27 mouse cellular contexts compared by ENCODE assay signal in genomic region chr2:131225178-131225577, GRCm38 (mm10). TPM values are rescaled to one million over a fixed set of nuclear protein-coding genes. Genes with fewer than 3 reads are reported as not detected.
DNase-seq lines count a peak whose midpoint lies in the region; ATAC-seq lines count a peak whose summit lies in the region.
"Had no signal": no experiment of that assay in that cellular context is flagged by ENCODE, and none has a peak within 500 bp of the region (broad histone marks: within the 10 kb centered on the region; RNA-seq: fewer than 3 reads in every experiment).

No protein-coding gene starts in this region.

- H3K27ac ChIP-seq in kidney, embryonic 14.5 days (ENCODE audit: low read depth, low read length) = no peak overlapping the region
- peak overlapping the region; percentile 43; the same call in 1 of the 2 replicates for H3K27ac ChIP-seq in liver, embryonic 16.5 days (ENCODE audit: low read length)
- no peak overlapping the region for H3K27ac ChIP-seq in forebrain, embryonic 11.5 days (ENCODE audit: low read depth, low read length)
- H3K27ac ChIP-seq: forebrain, embryonic 15.5 days; hindbrain, embryonic 15.5 days; limb, embryonic 15.5 days; midbrain, embryonic 10.5 days; neural tube, embryonic 13.5 days had no signal

- no peaks in the 10 kb centered on the region for H3K27me3 ChIP-seq in kidney, embryonic 14.5 days (ENCODE audit: control insufficient read depth, insufficient read depth, low read length)
- no peaks in the 10 kb centered on the region for H3K27me3 ChIP-seq in liver, embryonic 16.5 days (ENCODE audit: control insufficient read depth, insufficient read depth, low read depth, low read length)
- no peaks in the 10 kb centered on the region for H3K27me3 ChIP-seq in forebrain, embryonic 11.5 days (ENCODE audit: control insufficient read depth, insufficient read depth, low read length)
- H3K27me3 ChIP-seq: forebrain, embryonic 15.5 days; hindbrain, embryonic 15.5 days; limb, embryonic 15.5 days; neural tube, embryonic 13.5 days had no signal

- no peak overlapping the region for H3K4me3 ChIP-seq in kidney, embryonic 14.5 days (ENCODE audit: low read length)
- H3K4me3 ChIP-seq in liver, embryonic 16.5 days (ENCODE audit: low read depth, low read length) = no peak overlapping the region
- no peak overlapping the region for H3K4me3 ChIP-seq in forebrain, embryonic 11.5 days (ENCODE audit: low read depth, low read length)
- H3K4me3 ChIP-seq: forebrain, embryonic 15.5 days; hindbrain, embryonic 15.5 days; limb, embryonic 15.5 days; midbrain, embryonic 10.5 days; myocyte; neural tube, embryonic 13.5 days had no signal

- peak; percentile 67 for ATAC-seq in kidney, embryonic 14.5 days (ENCODE audit: low FRiP score, low TSS enrichment)
- ATAC-seq in liver, embryonic 16.5 days (ENCODE audit: low read depth) = no peak
- no peak for ATAC-seq in forebrain, embryonic 11.5 days (replicated peaks; ENCODE audit: low FRiP score)
- ATAC-seq: activated CD4-positive, CD25-positive, alpha-beta regulatory T cell, adult 4 months; forebrain, embryonic 15.5 days; intestine, embryonic 16.5 days; midbrain, embryonic 16.5 days had no signal

- peak; percentile 58 for DNase-seq in kidney, adult 18-20 months
- DNase-seq in kidney, postnatal 25 days = peak; percentile 68 to 91
- no peak for DNase-seq in adrenal gland, postnatal 36 days
- no peak for DNase-seq in forebrain, embryonic 11.5 days (ENCODE audit: low spot score)
- no peak for DNase-seq in Muller cell, postnatal 12 days (ENCODE audit: inconsistent ontology term)
- DNase-seq: adrenal gland, adult 8-10 months; cerebellum, adult 18-20 months; cerebellum, postnatal 25 days; embryo, embryonic 11 days; gastrocnemius, postnatal 10 days; layer of hippocampus, adult 9-11 months; left cerebral cortex, postnatal 4 days; retina, postnatal 1 day; right cerebral cortex, postnatal 25 days; thymus, postnatal 14 days had no signal

- H3K36me3 ChIP-seq in kidney, embryonic 14.5 days (ENCODE audit: control insufficient read depth, insufficient read depth, low read length) = no peaks in the 10 kb centered on the region
- H3K36me3 ChIP-seq in liver, embryonic 16.5 days (ENCODE audit: control insufficient read depth, insufficient read depth) = no peaks in the 10 kb centered on the region
- H3K36me3 ChIP-seq in forebrain, embryonic 11.5 days (ENCODE audit: control insufficient read depth, insufficient read depth, low read length) = no peaks in the 10 kb centered on the region
- H3K36me3 ChIP-seq: forebrain, embryonic 15.5 days; hindbrain, embryonic 15.5 days; limb, embryonic 15.5 days; midbrain, embryonic 10.5 days; neural tube, embryonic 13.5 days had no signal

- H3K9ac ChIP-seq in kidney, embryonic 14.5 days (ENCODE audit: low read depth, low read length) = no peak overlapping the region
- H3K9ac ChIP-seq in liver, embryonic 16.5 days (ENCODE audit: low read depth, low read length) = no peak overlapping the region
- H3K9ac ChIP-seq in forebrain, embryonic 11.5 days (ENCODE audit: low read length) = no peak overlapping the region
- H3K9ac ChIP-seq: forebrain, embryonic 15.5 days; hindbrain, embryonic 15.5 days; limb, embryonic 15.5 days; neural tube, embryonic 13.5 days had no signal

- WGBS in kidney, embryonic 14.5 days = 79% methylated on average over 6 of the region's 6 CpGs
- 90% methylated on average over 6 of the region's 6 CpGs for WGBS in liver, embryonic 16.5 days (ENCODE audit: insufficient replicate concordance)
- WGBS in forebrain, embryonic 11.5 days = 93% methylated on average over 6 of the region's 6 CpGs

- H3K4me1 ChIP-seq in kidney, embryonic 14.5 days (ENCODE audit: control insufficient read depth, insufficient read depth, low read length) = peaks cover 3% of the 10 kb centered on the region; the same call in 1 of the 2 replicates
- peaks cover 39% of the 10 kb centered on the region for H3K4me1 ChIP-seq in liver, embryonic 16.5 days (ENCODE audit: control insufficient read depth, low read depth, low read length)
- no peaks in the 10 kb centered on the region for H3K4me1 ChIP-seq in forebrain, embryonic 11.5 days (replicated peaks; ENCODE audit: control insufficient read depth, insufficient read depth, low read length)
- H3K4me1 ChIP-seq: forebrain, embryonic 15.5 days; hindbrain, embryonic 15.5 days; limb, embryonic 15.5 days; midbrain, embryonic 10.5 days; neural tube, embryonic 13.5 days had no signal

- H3K4me2 ChIP-seq in kidney, embryonic 14.5 days (replicated peaks; ENCODE audit: low read depth, low read length) = no peak overlapping the region
- no peak overlapping the region for H3K4me2 ChIP-seq in liver, embryonic 16.5 days (ENCODE audit: low read depth, low read length)
- H3K4me2 ChIP-seq in forebrain, embryonic 11.5 days (ENCODE audit: low read depth, low read length, severe bottlenecking) = no peak overlapping the region
- H3K4me2 ChIP-seq: forebrain, embryonic 15.5 days; heart, embryonic 11.5 days; hindbrain, embryonic 15.5 days; limb, embryonic 15.5 days; neural tube, embryonic 13.5 days had no signal

- no peaks in the 10 kb centered on the region for H3K9me3 ChIP-seq in kidney, embryonic 14.5 days (ENCODE audit: control insufficient read depth, low read length)
- no peaks in the 10 kb centered on the region for H3K9me3 ChIP-seq in liver, embryonic 16.5 days (replicated peaks; ENCODE audit: control insufficient read depth, low read length)
- no peaks in the 10 kb centered on the region for H3K9me3 ChIP-seq in forebrain, embryonic 11.5 days (ENCODE audit: control insufficient read depth, low read length)
- H3K9me3 ChIP-seq: forebrain, embryonic 15.5 days; hindbrain, embryonic 15.5 days; limb, embryonic 15.5 days; midbrain, embryonic 10.5 days; neural tube, embryonic 13.5 days had no signal

RNA-seq across cellular contexts. Expression of gene Mavs, which starts 8.7 kb away (rescaled TPM):
- polyA plus RNA-seq in kidney, embryonic 14.5 days (2014; fragmentation: Nextera tagmentation; extraction: Ambion mirVana) = 19.7 and 23.7 TPM in 2 replicates
- polyA plus RNA-seq in liver, embryonic 16.5 days (2015; fragmentation: Nextera tagmentation; extraction: Ambion mirVana) = 29.1 and 32.0 TPM in 2 replicates
- 10 to 100 TPM; 32.8 to 43.2 TPM for total RNA-seq in adrenal gland, postnatal 36 days (2021)
- 16.6 and 17.1 TPM in 2 replicates for polyA plus RNA-seq in forebrain, embryonic 11.5 days (2014; fragmentation: Nextera tagmentation; extraction: Ambion mirVana)

RNA-seq across cellular contexts. Expression of gene Ap5s1, which starts 18.3 kb away (rescaled TPM):
- 22.2 and 23.7 TPM in 2 replicates for polyA plus RNA-seq in kidney, embryonic 14.5 days (2014; fragmentation: Nextera tagmentation; extraction: Ambion mirVana)
- 16.4 and 18.4 TPM in 2 replicates for polyA plus RNA-seq in liver, embryonic 16.5 days (2015; fragmentation: Nextera tagmentation; extraction: Ambion mirVana)
- total RNA-seq in adrenal gland, postnatal 36 days (2021) = 10 to 100 TPM; 14.0 to 21.1 TPM
- polyA plus RNA-seq in forebrain, embryonic 11.5 days (2014; fragmentation: Nextera tagmentation; extraction: Ambion mirVana) = 30.6 and 31.4 TPM in 2 replicates

RNA-seq across cellular contexts. Expression of gene Pank2, which starts 37.1 kb away (rescaled TPM):
- polyA plus RNA-seq in kidney, embryonic 14.5 days (2014; fragmentation: Nextera tagmentation; extraction: Ambion mirVana) = 45.4 and 49.3 TPM in 2 replicates
- polyA plus RNA-seq in liver, embryonic 16.5 days (2015; fragmentation: Nextera tagmentation; extraction: Ambion mirVana) = 15.6 and 16.9 TPM in 2 replicates
- total RNA-seq in adrenal gland, postnatal 36 days (2021) = 10 to 100 TPM; 46.6 to 58.6 TPM
- polyA plus RNA-seq in forebrain, embryonic 11.5 days (2014; fragmentation: Nextera tagmentation; extraction: Ambion mirVana) = 66.3 and 66.5 TPM in 2 replicates

RNA-seq across cellular contexts. Expression of gene Spef1, which starts 38.1 kb away (rescaled TPM):
- 3.4 and 5.1 TPM in 2 replicates for polyA plus RNA-seq in kidney, embryonic 14.5 days (2014; fragmentation: Nextera tagmentation; extraction: Ambion mirVana)
- 1.1 and 1.2 TPM in 2 replicates for polyA plus RNA-seq in liver, embryonic 16.5 days (2015; fragmentation: Nextera tagmentation; extraction: Ambion mirVana)
- 1 to 10 TPM; 4.9 to 6.1 TPM for total RNA-seq in adrenal gland, postnatal 36 days (2021)
- polyA plus RNA-seq in forebrain, embryonic 11.5 days (2014; fragmentation: Nextera tagmentation; extraction: Ambion mirVana) = 9.3 and 10.3 TPM in 2 replicates

RNA-seq across cellular contexts. Expression of gene Cdc25b, which starts 38.4 kb away (rescaled TPM):
- 41.5 and 55.7 TPM in 2 replicates for polyA plus RNA-seq in kidney, embryonic 14.5 days (2014; fragmentation: Nextera tagmentation; extraction: Ambion mirVana)
- 255 and 284 TPM in 2 replicates for polyA plus RNA-seq in liver, embryonic 16.5 days (2015; fragmentation: Nextera tagmentation; extraction: Ambion mirVana)
- 1 to 10 TPM; 5.5 to 5.7 TPM for total RNA-seq in adrenal gland, postnatal 36 days (2021)
- polyA plus RNA-seq in forebrain, embryonic 11.5 days (2014; fragmentation: Nextera tagmentation; extraction: Ambion mirVana) = 92.2 and 93.0 TPM in 2 replicates

Comparison
In these comparisons a context has a peak if more than half of its experiments do, and no peak if none do; other contexts are left out.
1. DNase-seq: peak in kidney, adult 18-20 months (single experiment) and kidney, postnatal 25 days (2 of 2); none in adrenal gland, postnatal 36 days (0 of 2), forebrain, embryonic 11.5 days (single experiment) and Muller cell, postnatal 12 days (single experiment).